Mouse (Mus musculus) neural tube, embryonic 15.5 days (tissue): ENCODE measurements at regions not wholly inside any gene's neighbourhood (a gene's known extent, or its start where the extent isn't known, plus 50 kb on each side); places are given as distances from the start of the nearest gene placed in this dataset.

Experiments
- ATAC-seq: fragments of 200-750 bp; cut with Nextera tagmentation; 2 replicates; pipeline ENCODE4 v1.8.0; 2017; ENCODE audit warnings: mild to moderate bottlenecking, moderate TSS enrichment, moderate library complexity; ENCODE audit not compliant: low FRiP score
- H3K27ac ChIP-seq: fragments of 300-500 bp; sonication (generic); replicated peaks from 2 replicates; pipeline ENCODE4 v1.5.1; 2015; ENCODE audit warnings: mild to moderate bottlenecking, inconsistent platforms
- H3K27me3 ChIP-seq: fragments of 300-500 bp; sonication (generic); replicated peaks from 2 replicates; pipeline ENCODE4 v1.6.1; 2015; ENCODE audit warnings: inconsistent platforms
- H3K36me3 ChIP-seq: fragments of 300-500 bp; sonication (generic); 2 replicates; pipeline ENCODE4 v1.6.1; 2015; ENCODE audit warnings: inconsistent platforms
- H3K4me1 ChIP-seq: fragments of 300-500 bp; sonication (generic); 2 replicates; pipeline ENCODE4 v1.6.1; 2015; ENCODE audit warnings: inconsistent platforms
- H3K4me2 ChIP-seq: fragments of 300-500 bp; sonication (generic); 2 replicates; pipeline ENCODE4 v1.6.1; 2015; ENCODE audit warnings: inconsistent platforms, mild to moderate bottlenecking, moderate library complexity
- H3K4me3 ChIP-seq: fragments of 300-500 bp; sonication (generic); replicated peaks from 2 replicates; pipeline ENCODE4 v1.5.1; 2015; ENCODE audit warnings: mild to moderate bottlenecking, inconsistent platforms
- H3K9ac ChIP-seq: fragments of 300-500 bp; sonication (generic); replicated peaks from 2 replicates; pipeline ENCODE4 v1.6.1; 2015; ENCODE audit warnings: mild to moderate bottlenecking, inconsistent platforms
- H3K9me3 ChIP-seq: fragments of 300-500 bp; sonication (generic); replicated peaks from 2 replicates; pipeline ENCODE4 v1.6.1; 2016; ENCODE audit warnings: inconsistent platforms
- WGBS: fragments of 180-500 bp; shearing (Covaris S2); methylation state at CpG from one replicate; pipeline ENCODE4 v1.1.7; 2015; ENCODE audit warnings: mixed read lengths; 5-methylcytosine and 5-hydroxymethylcytosine counted together

DNA sequence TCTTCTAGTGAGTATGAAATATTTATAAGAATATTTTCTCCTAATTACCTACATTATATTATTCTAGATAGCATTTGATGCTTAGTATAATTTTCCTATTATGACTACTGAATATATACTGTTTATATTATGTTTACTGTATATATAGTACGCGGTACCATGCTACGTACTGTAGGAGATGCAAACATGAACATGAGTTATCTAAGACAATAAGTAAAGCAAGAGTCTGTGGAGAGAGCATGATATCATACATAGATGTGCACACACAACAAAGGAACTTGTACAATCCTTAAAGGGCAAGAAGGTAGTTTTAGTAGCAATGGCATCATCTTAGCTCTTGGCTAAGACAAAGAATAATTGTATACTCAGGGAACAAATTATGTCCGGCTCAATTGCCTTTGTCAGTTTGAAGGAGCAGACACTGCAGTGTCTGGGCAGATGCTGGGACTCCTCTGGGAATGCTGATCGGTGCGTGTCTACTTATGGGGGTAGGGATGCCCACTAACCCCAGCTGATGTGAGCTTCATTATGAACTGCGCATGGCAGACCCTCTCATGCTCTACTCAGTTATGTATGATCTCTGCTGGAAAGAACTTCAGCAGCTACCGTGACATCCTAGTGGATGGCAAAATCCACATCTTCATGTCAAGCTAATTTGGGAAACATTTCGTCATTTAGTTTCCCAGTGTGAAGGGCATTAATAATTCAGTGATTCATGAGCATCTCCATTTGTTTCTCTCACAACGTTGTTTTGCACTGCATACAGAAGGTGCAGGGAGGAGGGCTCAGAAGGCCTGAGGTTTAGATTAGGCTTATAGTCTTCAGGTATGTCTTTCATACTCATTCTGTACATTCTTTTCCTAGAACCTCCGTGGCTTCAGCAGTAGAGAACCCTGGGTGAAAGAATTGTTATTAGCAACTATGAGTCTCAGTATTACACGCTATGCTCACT, 70.8 kb upstream of the Mycbp2 start:
- Histone ChIP-seq H3K36me3 (no peaks in the 10 kb centered on the region), H3K9ac (no peak overlapping the region), H3K9me3 (no peaks in the 10 kb centered on the region), H3K4me1 (0 out of 2 replicates have a peak, but pooled peaks cover 11% of the 10 kb centered on the region), H3K4me3 (no peak overlapping the region), H3K27me3 (no peaks in the 10 kb centered on the region), H3K27ac (no peak overlapping the region), H3K4me2 (no peak overlapping the region)
- no peak for ATAC-seq
- WGBS = 52% methylated on average over 12 of the region's 12 CpGs

DNA sequence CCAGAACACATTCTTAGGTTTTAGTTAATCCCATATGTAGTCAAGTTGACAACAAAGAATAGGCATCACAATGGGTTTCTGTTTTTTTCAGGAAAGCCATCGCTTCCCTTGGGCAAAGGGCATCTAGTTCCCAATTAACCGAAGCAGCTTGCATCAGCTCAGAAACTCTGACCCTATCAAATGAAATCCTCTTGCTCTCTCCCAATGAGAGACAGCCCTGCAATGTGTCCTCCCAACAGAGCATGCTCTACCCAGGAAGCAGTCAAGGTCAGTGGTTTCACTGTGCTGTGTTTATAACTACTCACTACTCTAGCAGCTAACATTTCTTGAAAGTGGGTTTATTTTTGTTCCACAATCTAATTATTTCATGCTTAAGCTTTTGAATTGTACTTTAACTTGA, 58.0 kb upstream of the Mycbp2 start:
- Histone ChIP-seq H3K4me2 (no peak overlapping the region), H3K9ac (no peak overlapping the region)
- WGBS = 86% methylated on average over 2 of the region's 2 CpGs

DNA sequence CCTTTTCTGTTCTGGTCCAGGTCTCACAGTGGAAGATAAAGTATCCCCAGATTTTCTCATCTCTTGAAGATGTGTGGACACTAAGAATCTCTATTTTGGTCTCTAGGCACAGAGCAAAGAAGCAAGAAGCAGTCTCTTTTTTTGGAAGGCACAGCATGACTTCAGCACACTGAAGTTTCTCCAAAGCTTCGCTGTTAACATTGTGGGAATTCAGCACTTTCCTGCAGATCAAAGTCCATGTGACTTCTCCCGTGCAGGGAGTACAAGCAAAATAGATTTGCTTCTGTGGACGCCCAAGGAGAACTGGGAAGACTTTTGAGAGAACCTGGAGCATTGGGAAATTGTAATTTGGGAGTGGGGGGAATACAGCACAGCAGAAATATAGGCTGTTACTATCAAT, 56.4 kb upstream of the Mycbp2 start:
- no peak for ATAC-seq
- 78% methylated on average over 3 of the region's 3 CpGs for WGBS
- Histone ChIP-seq H3K27ac (no peak overlapping the region), H3K4me2 (no peak overlapping the region), H3K36me3 (no peaks in the 10 kb centered on the region), H3K4me1 (no peaks in the 10 kb centered on the region), H3K27me3 (no peaks in the 10 kb centered on the region), H3K9me3 (no peaks in the 10 kb centered on the region), H3K9ac (no peak overlapping the region), H3K4me3 (no peak overlapping the region)

More for the DNA sequence above, 58.0 kb upstream of the Mycbp2 start:
- no peak overlapping the region for H3K4me3 ChIP-seq
- ATAC-seq = no peak
- H3K9me3 ChIP-seq = no peaks in the 10 kb centered on the region
- no peaks in the 10 kb centered on the region for H3K36me3 ChIP-seq
- H3K27me3 ChIP-seq = no peaks in the 10 kb centered on the region
- H3K4me1 ChIP-seq = no peaks in the 10 kb centered on the region
- H3K27ac ChIP-seq = no peak overlapping the region

DNA sequence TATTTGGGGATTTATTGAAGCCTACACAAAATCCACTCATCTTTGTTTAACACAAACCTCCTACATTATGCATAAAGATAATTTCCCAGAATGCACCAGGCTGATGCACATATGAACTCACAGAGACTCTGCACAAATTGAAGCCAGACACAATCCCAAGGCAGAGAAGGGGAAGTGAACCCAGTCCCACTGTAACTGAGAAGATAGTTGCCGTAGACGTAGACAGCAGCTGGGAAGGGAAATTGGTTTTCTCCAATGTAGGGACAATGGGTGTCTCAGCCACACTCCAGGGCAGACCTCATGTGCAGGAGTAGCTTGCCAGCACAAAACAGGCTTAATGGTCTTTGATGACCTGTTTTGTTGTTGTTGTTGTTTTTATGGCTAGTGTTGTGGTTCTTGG, 55.4 kb upstream of the Mycbp2 start:
- WGBS = 63% methylated on average over 2 of the region's 2 CpGs
- Histone ChIP-seq H3K4me2 (no peak overlapping the region), H3K36me3 (no peaks in the 10 kb centered on the region), H3K9me3 (no peaks in the 10 kb centered on the region), H3K27me3 (no peaks in the 10 kb centered on the region), H3K4me3 (no peak overlapping the region), H3K9ac (no peak overlapping the region), H3K4me1 (no peaks in the 10 kb centered on the region), H3K27ac (no peak overlapping the region)
- ATAC-seq = no peak

DNA sequence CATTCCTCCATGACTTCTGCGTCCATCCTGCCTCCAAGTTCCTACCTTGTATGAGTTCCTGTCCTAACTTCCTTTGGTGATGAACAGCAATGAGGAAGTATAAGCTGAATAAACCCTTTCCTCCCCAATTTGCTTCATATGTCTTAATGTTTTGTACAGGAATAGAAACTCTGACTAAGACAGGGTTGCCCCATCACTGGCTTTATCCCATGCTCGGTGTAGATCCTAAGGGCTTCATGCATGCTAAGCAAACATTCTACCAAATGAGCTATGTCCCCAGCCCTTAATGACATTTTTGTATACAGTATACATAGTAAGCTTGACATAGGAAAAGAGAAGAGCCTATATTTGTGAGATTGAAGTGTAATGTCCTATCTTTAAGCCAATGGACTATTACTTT, 54.7 kb upstream of the Mycbp2 start:
- Histone ChIP-seq H3K4me2 (no peak overlapping the region), H3K36me3 (no peaks in the 10 kb centered on the region), H3K9ac (no peak overlapping the region), H3K4me1 (no peaks in the 10 kb centered on the region), H3K4me3 (no peak overlapping the region), H3K27me3 (no peaks in the 10 kb centered on the region), H3K27ac (no peak overlapping the region), H3K9me3 (no peaks in the 10 kb centered on the region)
- ATAC-seq = no peak
- WGBS = 93% methylated on average over 2 of the region's 2 CpGs

DNA sequence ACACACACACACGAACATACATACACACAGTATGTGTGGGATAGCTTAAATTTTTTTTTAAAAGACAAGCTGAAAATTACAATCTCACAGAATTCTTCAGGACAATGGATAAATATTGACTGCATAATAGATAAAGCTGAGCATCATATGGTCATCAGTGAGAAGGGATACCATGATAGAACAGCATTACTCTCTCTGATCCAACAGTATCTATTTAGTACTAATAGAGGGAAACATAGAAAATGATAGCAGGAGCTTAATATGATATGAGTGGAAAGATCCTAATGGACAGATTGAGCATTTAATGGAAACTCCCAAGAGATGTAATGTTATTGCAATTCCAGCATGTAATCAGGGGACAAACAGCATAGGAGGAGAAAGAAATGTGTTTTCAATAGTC, 51.8 kb upstream of the Mycbp2 start:
- H3K9ac ChIP-seq = no peak overlapping the region
- WGBS = 63% methylated on average over 1 of the region's 1 CpGs
- H3K9me3 ChIP-seq = no peaks in the 10 kb centered on the region
- H3K36me3 ChIP-seq = no peaks in the 10 kb centered on the region
- no peaks in the 10 kb centered on the region for H3K4me1 ChIP-seq
- no peaks in the 10 kb centered on the region for H3K27me3 ChIP-seq
- no peak for ATAC-seq
- no peak overlapping the region for H3K4me3 ChIP-seq
- no peak overlapping the region for H3K27ac ChIP-seq
- no peak overlapping the region for H3K4me2 ChIP-seq
